Mouse (Mus musculus) ES-Bruce4 (cell line): ENCODE measurements around the gene Rpl34.

Experiments used
- CTCF ChIP-seq: IDR thresholded peaks from one replicate; pipeline ENCODE4 v1.8.1; 2011; ENCODE audit warnings: low read depth, low read length
- POLR2A ChIP-seq: IDR thresholded peaks from one replicate; pipeline ENCODE4 v1.8.1; 2011; ENCODE audit warnings: low read length; ENCODE audit not compliant: insufficient read depth

- TF ChIP-seq CTCF = no peak
- no peak for TF ChIP-seq POLR2A
These were observed 48.0 kb downstream of the Rpl34 start for GRCm38 (mm10) chr3:130682183-130682582.
